Comparison of ENCODE assay signal across 8 mouse cellular contexts in genomic region chr3:73134316-73134715, GRCm38 (mm10).
DNase-seq lines count a peak whose midpoint lies in the region; ATAC-seq lines count a peak whose summit lies in the region.

No protein-coding gene starts in this region.

- H3K9ac ChIP-seq in embryonic facial prominence, embryonic 11.5 days (replicated peaks; ENCODE audit: low read length), result no peak overlapping the region

- no peak overlapping the region for H3K4me2 ChIP-seq in embryonic facial prominence, embryonic 11.5 days (ENCODE audit: low read depth, low read length)

- no peak overlapping the region for H3K27ac ChIP-seq in embryonic facial prominence, embryonic 11.5 days (replicated peaks; ENCODE audit: low read depth, low read length)

- no peak overlapping the region for H3K4me3 ChIP-seq in embryonic facial prominence, embryonic 11.5 days (ENCODE audit: low read depth, low read length)

- H3K4me1 ChIP-seq in embryonic facial prominence, embryonic 11.5 days (ENCODE audit: control insufficient read depth, insufficient read depth, low read length), result no peaks in the 10 kb centered on the region

- 5% methylated on average over 9 of the region's 9 CpGs for WGBS in embryonic facial prominence, embryonic 11.5 days

- no peaks in the 10 kb centered on the region for H3K27me3 ChIP-seq in embryonic facial prominence, embryonic 11.5 days (ENCODE audit: control insufficient read depth, insufficient read depth, low read length)

- no peaks in the 10 kb centered on the region for H3K36me3 ChIP-seq in embryonic facial prominence, embryonic 11.5 days (replicated peaks; ENCODE audit: control insufficient read depth, insufficient read depth, low read depth, low read length)

- no peak for DNase-seq in frontal cortex, postnatal 10 days (ENCODE audit: low spot score in 2 of 2)
- peak; percentile 40 for DNase-seq in ovary, postnatal 36 days (ENCODE audit: low spot score)
- no peak for DNase-seq in ovary, postnatal 10 days (ENCODE audit: low spot score)
- peak; percentile 72 for DNase-seq in embryonic facial prominence, embryonic 11.5 days (ENCODE audit: low spot score)
- DNase-seq in left cerebral cortex, postnatal 36 days (ENCODE audit: low spot score in 2 of 2), result peak; percentile 39 to 63
- DNase-seq in spleen, postnatal 36 days (ENCODE audit: low spot score in 2 of 2), result no peak
- DNase-seq in gastrocnemius, postnatal 10 days, result no peak

- intact Hi-C loops in left cerebral cortex, postnatal 36 days (cut with DNase I), result loop anchor here (10.0 kb wide), 1 partner anchor 260 kb away; no protein-coding TSS in a partner anchor

- no peaks in the 10 kb centered on the region for H3K9me3 ChIP-seq in embryonic facial prominence, embryonic 11.5 days (replicated peaks; ENCODE audit: control insufficient read depth, low read length)

- peak; percentile 89 for ATAC-seq in frontal cortex, adult (ENCODE audit: low TSS enrichment)
- no peak for ATAC-seq in embryonic facial prominence, embryonic 11.5 days (replicated peaks; ENCODE audit: insufficient number of reproducible peaks, low FRiP score, low TSS enrichment, low read depth)

Comparison
In these comparisons a context has a peak if more than half of its experiments do, and no peak if none do; other contexts are left out.
1. DNase-seq: peak in ovary, postnatal 36 days (single experiment), embryonic facial prominence, embryonic 11.5 days (single experiment) and left cerebral cortex, postnatal 36 days (2 of 2); none in frontal cortex, postnatal 10 days (0 of 2), ovary, postnatal 10 days (single experiment), spleen, postnatal 36 days (0 of 2) and gastrocnemius, postnatal 10 days (single experiment).